Mouse (Mus musculus) heart, embryonic 13.5 days (tissue): ENCODE measurements at regions not wholly inside any gene's neighbourhood (a gene's known extent, or its start where the extent isn't known, plus 50 kb on each side); places are given as distances from the start of the nearest gene placed in this dataset.

Experiments
- ATAC-seq: fragments of 200-750 bp; cut with Nextera tagmentation; 2 replicates; pipeline ENCODE4 v1.8.0; 2017; ENCODE audit warnings: moderate TSS enrichment; ENCODE audit not compliant: insufficient number of reproducible peaks, low FRiP score, low TSS enrichment; ENCODE audit errors: extremely low read depth
- H3K27ac ChIP-seq: fragments of 300-500 bp; sonication (generic); replicated peaks from 2 replicates; pipeline ENCODE4 v1.5.1; 2015; ENCODE audit warnings: moderate library complexity, mild to moderate bottlenecking, inconsistent platforms
- H3K27me3 ChIP-seq: fragments of 300-500 bp; sonication (generic); replicated peaks from 2 replicates; pipeline ENCODE4 v1.6.1; 2015; ENCODE audit warnings: mild to moderate bottlenecking, inconsistent platforms
- H3K36me3 ChIP-seq: fragments of 300-500 bp; sonication (generic); 2 replicates; pipeline ENCODE4 v1.6.1; 2015; ENCODE audit warnings: mild to moderate bottlenecking, inconsistent platforms
- H3K4me1 ChIP-seq: fragments of 300-500 bp; sonication (generic); 2 replicates; pipeline ENCODE4 v1.6.1; 2015; ENCODE audit warnings: inconsistent platforms
- H3K4me2 ChIP-seq: fragments of 300-500 bp; sonication (generic); 2 replicates; pipeline ENCODE4 v1.6.1; 2015; ENCODE audit warnings: inconsistent platforms, mild to moderate bottlenecking, moderate library complexity
- H3K4me3 ChIP-seq: fragments of 300-500 bp; sonication (generic); 2 replicates; pipeline ENCODE4 v1.5.1; 2015; ENCODE audit warnings: moderate library complexity, mild to moderate bottlenecking, inconsistent platforms
- H3K9ac ChIP-seq: fragments of 300-500 bp; sonication (generic); 2 replicates; pipeline ENCODE4 v1.6.1; 2015; ENCODE audit warnings: inconsistent platforms, mild to moderate bottlenecking, moderate library complexity
- H3K9me3 ChIP-seq: fragments of 300-500 bp; sonication (generic); 2 replicates; pipeline ENCODE4 v1.6.1; 2016; ENCODE audit warnings: inconsistent platforms
- WGBS: fragments of 180-500 bp; shearing (Covaris S2); methylation state at CpG from one replicate; pipeline ENCODE4 v1.1.7; 2015; ENCODE audit warnings: mixed read lengths; 5-methylcytosine and 5-hydroxymethylcytosine counted together

DNA sequence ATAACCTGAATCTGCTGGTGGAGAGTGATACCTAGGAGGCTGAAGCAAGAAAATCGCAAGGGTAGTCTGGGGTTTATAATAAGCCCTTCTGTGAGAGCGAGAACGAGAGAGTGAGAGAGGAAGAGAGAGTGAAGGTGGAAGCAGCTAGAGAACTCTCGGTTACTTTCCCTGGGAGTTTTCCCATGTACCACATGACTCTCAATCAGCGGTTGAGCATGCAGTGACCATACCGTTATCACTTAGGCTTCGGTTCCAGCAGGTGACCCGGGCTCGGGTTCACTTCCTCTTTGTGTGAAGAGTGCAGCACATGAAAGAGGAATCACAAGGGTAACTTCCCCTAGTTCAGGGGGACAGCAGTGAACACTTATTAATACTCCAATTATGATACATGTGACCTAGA, 61.2 kb upstream of the Zc3h12c start:
- H3K4me2 ChIP-seq: no peak overlapping the region

DNA sequence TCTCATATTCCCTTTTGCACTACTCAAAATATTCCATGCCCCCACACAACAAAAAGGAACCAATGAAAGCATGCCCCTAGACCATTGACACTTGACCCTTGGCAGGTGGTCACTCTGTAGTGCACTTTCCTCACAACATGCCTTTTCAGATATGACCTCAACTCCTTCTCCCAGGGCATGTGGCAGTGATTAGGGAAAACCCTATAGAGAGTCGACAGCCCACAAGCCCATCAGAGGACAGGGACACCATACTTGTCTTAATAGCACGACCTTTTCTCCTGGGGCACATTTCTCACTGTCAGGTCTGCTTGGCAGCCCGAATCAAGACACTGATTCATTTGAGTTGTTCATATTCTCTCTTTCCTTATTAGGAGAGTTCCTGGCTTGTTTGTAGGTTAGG, 57.3 kb upstream of the Zc3h12c start:
- ATAC-seq: no peak
- Histone ChIP-seq H3K4me2 (no peak overlapping the region), H3K27me3 (no peaks in the 10 kb centered on the region), H3K36me3 (no peaks in the 10 kb centered on the region), H3K4me1 (no peaks in the 10 kb centered on the region), H3K9ac (no peak overlapping the region), H3K27ac (no peak overlapping the region), H3K4me3 (no peak overlapping the region), H3K9me3 (no peaks in the 10 kb centered on the region)
- WGBS: 59% methylated on average over 3 of the region's 3 CpGs

More for the DNA sequence above, 61.2 kb upstream of the Zc3h12c start:
- H3K36me3 ChIP-seq: no peaks in the 10 kb centered on the region
- H3K27me3 ChIP-seq: no peaks in the 10 kb centered on the region
- H3K9me3 ChIP-seq: no peaks in the 10 kb centered on the region
- no peak overlapping the region for H3K4me3 ChIP-seq
- no peaks in the 10 kb centered on the region for H3K4me1 ChIP-seq
- ATAC-seq: no peak
- H3K9ac ChIP-seq: no peak overlapping the region
- 70% methylated on average over 9 of the region's 9 CpGs for WGBS
- H3K27ac ChIP-seq: no peak overlapping the region

DNA sequence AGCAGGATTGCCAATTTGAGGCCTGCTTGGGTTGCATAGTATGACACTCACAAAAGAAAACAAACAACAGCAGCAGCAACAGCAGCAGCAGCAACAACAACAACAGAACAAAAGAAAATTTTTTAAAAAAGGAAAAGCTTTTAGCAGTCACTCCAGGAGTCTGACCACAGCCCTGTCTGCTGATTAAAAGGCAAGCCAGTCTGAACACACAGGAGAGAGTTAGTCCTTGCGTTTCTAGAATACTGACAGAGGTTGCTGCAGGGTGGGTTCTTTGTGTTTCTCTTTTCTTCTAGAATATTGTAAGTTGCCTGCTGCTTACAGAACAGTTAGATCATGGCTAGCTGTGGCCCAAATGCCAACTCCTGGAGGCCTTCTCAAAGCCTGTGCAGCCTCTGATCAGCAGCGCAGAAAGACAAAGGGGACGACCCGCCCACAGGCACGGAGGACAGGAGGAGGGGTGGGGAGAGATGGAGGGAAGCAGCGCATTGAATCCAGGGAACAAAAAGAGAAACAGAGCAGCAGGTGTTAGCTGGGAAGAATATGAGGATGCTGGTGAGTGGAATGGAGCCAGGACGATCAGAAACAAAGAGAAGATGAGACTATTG, 55.2 kb upstream of the Zc3h12c start:
- Histone ChIP-seq H3K4me1 (no peaks in the 10 kb centered on the region), H3K9ac (no peak overlapping the region), H3K36me3 (no peaks in the 10 kb centered on the region), H3K4me3 (no peak overlapping the region), H3K27me3 (no peaks in the 10 kb centered on the region), H3K9me3 (no peaks in the 10 kb centered on the region), H3K4me2 (no peak overlapping the region), H3K27ac (no peak overlapping the region)
- no peak for ATAC-seq
- WGBS: 44% methylated on average over 7 of the region's 7 CpGs
